Mouse (Mus musculus) midbrain, embryonic 16.5 days (tissue): ENCODE measurements around the gene Schip1. TPM values are rescaled to one million over a fixed set of nuclear protein-coding genes. Genes with fewer than 3 reads are reported as not detected.
A peak's percentile ranks its signal among the peaks of the same experiment; 100 is the strongest.

Experiments
- ATAC-seq: fragments of 200-750 bp; cut with Nextera tagmentation; 2 replicates; pipeline ENCODE4 v1.8.0; 2017; ENCODE audit warnings: moderate TSS enrichment
- H3K27ac ChIP-seq: fragments of 300-500 bp; sonication (generic); 2 replicates; pipeline ENCODE4 v1.5.1; 2014; ENCODE audit warnings: mild to moderate bottlenecking, low read length, mixed read lengths
- H3K27me3 ChIP-seq: fragments of 300-500 bp; sonication (generic); 2 replicates; pipeline ENCODE4 v1.6.1; 2014; ENCODE audit warnings: low read depth, low read length, mixed read lengths; ENCODE audit not compliant: control insufficient read depth, insufficient read depth
- H3K36me3 ChIP-seq: fragments of 300-500 bp; sonication (generic); 2 replicates; pipeline ENCODE4 v1.6.1; 2014; ENCODE audit warnings: mild to moderate bottlenecking, low read length, moderate library complexity, mixed read lengths; ENCODE audit not compliant: control insufficient read depth, insufficient read depth
- H3K4me1 ChIP-seq: fragments of 300-500 bp; sonication (generic); 2 replicates; pipeline ENCODE4 v1.6.1; 2014; ENCODE audit warnings: mild to moderate bottlenecking, low read length, mixed read lengths; ENCODE audit not compliant: control insufficient read depth, insufficient read depth
- H3K4me2 ChIP-seq: fragments of 300-500 bp; sonication (generic); 2 replicates; pipeline ENCODE4 v1.6.1; 2014; ENCODE audit warnings: mild to moderate bottlenecking, low read length, mixed read lengths
- H3K4me3 ChIP-seq: fragments of 300-500 bp; sonication (generic); 2 replicates; pipeline ENCODE4 v1.5.1; 2014; ENCODE audit warnings: low read depth, mild to moderate bottlenecking, low read length, moderate library complexity, mixed read lengths
- H3K9ac ChIP-seq: fragments of 300-500 bp; sonication (generic); 2 replicates; pipeline ENCODE4 v1.6.1; 2014; ENCODE audit warnings: low read depth, low read length, mixed read lengths
- H3K9me3 ChIP-seq: fragments of 300-500 bp; sonication (generic); replicated peaks from 2 replicates; pipeline ENCODE4 v1.6.1; 2014; ENCODE audit warnings: mild to moderate bottlenecking, low read length, mixed read lengths; ENCODE audit not compliant: control insufficient read depth, poor library complexity, severe bottlenecking
- WGBS: fragments of 180-500 bp; shearing (Covaris S2); extraction: QIAGEN DNeasy Blood & Tissue Kit; methylation state at CpG from one replicate; pipeline ENCODE4 v1.1.7; 2014; 5-methylcytosine and 5-hydroxymethylcytosine counted together
- polyA plus RNA-seq: library from polyadenylated mRNA; unstranded; fragments of >200 nt; fragmentation: Nextera tagmentation; extraction: Ambion mirVana; gene quantifications from 2 replicates; pipeline ENCODE4 v1.2.1, GENCODE M21; 2015

Schip1 gene
- polyA plus RNA-seq, 1 experiment from 2014 or later, result 147 TPM

- no peak overlapping the region for H3K9ac ChIP-seq
- H3K4me3 ChIP-seq, result no peak overlapping the region
- H3K4me2 ChIP-seq, result no peak overlapping the region
- no peaks in the 10 kb centered on the region for H3K4me1 ChIP-seq
- no peaks in the 10 kb centered on the region for H3K9me3 ChIP-seq
- WGBS, result 80% methylated on average over 3 of the region's 3 CpGs
- H3K36me3 ChIP-seq, result no peaks in the 10 kb centered on the region
- no peak overlapping the region for H3K27ac ChIP-seq
- H3K27me3 ChIP-seq, result no peaks in the 10 kb centered on the region
- no peak for ATAC-seq
These were observed 207.3 kb downstream of the Schip1 start for GRCm38 (mm10) chr3:68271881-68272280.

GRCm38 (mm10) chr3:68282844-68283594 lies 218.4 kb downstream of the Schip1 start:
- H3K9me3 ChIP-seq, result no peaks in the 10 kb centered on the region
- 32% methylated on average over 7 of the region's 7 CpGs for WGBS
- H3K27ac ChIP-seq, result no peak overlapping the region
- no peak overlapping the region for H3K9ac ChIP-seq
- H3K4me1 ChIP-seq, result no peaks in the 10 kb centered on the region
- H3K4me2 ChIP-seq, result peak overlapping the region; percentile 5; the same call in 1 of the 2 replicates
- H3K36me3 ChIP-seq, result no peaks in the 10 kb centered on the region
- no peak overlapping the region for H3K4me3 ChIP-seq
- ATAC-seq, result 0 out of 2 replicates have a peak, but pooled peaks have one; percentile 17
- no peaks in the 10 kb centered on the region for H3K27me3 ChIP-seq

GRCm38 (mm10) chr3:68283595-68283991 lies 219.0 kb downstream of the Schip1 start:
- H3K27me3 ChIP-seq, result no peaks in the 10 kb centered on the region
- no peaks in the 10 kb centered on the region for H3K9me3 ChIP-seq
- no peak for ATAC-seq
- peak overlapping the region; percentile 5; the same call in 1 of the 2 replicates for H3K4me2 ChIP-seq
- no peak overlapping the region for H3K4me3 ChIP-seq
- H3K27ac ChIP-seq, result no peak overlapping the region
- H3K4me1 ChIP-seq, result no peaks in the 10 kb centered on the region
- H3K36me3 ChIP-seq, result no peaks in the 10 kb centered on the region
- 40% methylated on average over 10 of the region's 10 CpGs for WGBS
- no peak overlapping the region for H3K9ac ChIP-seq

- Histone ChIP-seq H3K27me3 (no peaks in the 10 kb centered on the region), H3K4me3 (no peak overlapping the region), H3K36me3 (no peaks in the 10 kb centered on the region), H3K9me3 (no peaks in the 10 kb centered on the region), H3K9ac (no peak overlapping the region), H3K27ac (no peak overlapping the region), H3K4me2 (no peak overlapping the region), H3K4me1 (no peaks in the 10 kb centered on the region)
- 60% methylated on average over 2 of the region's 2 CpGs for WGBS
- no peak for ATAC-seq
These were observed 219.9 kb downstream of the Schip1 start for GRCm38 (mm10) chr3:68284500-68284899.

- H3K4me2 ChIP-seq, result no peak overlapping the region
- no peak for ATAC-seq
- H3K4me1 ChIP-seq, result no peaks in the 10 kb centered on the region
- no peaks in the 10 kb centered on the region for H3K9me3 ChIP-seq
- no peaks in the 10 kb centered on the region for H3K27me3 ChIP-seq
- H3K36me3 ChIP-seq, result no peaks in the 10 kb centered on the region
- 69% methylated on average over 7 of the region's 7 CpGs for WGBS
- no peak overlapping the region for H3K27ac ChIP-seq
- H3K4me3 ChIP-seq, result no peak overlapping the region
- H3K9ac ChIP-seq, result no peak overlapping the region
These were observed 232.2 kb downstream of the Schip1 start for GRCm38 (mm10) chr3:68296752-68297151.

GRCm38 (mm10) chr3:68305647-68306046 lies 241.0 kb downstream of the Schip1 start:
- Histone ChIP-seq H3K27me3 (no peaks in the 10 kb centered on the region), H3K9me3 (no peaks in the 10 kb centered on the region), H3K27ac (no peak overlapping the region), H3K36me3 (no peaks in the 10 kb centered on the region), H3K4me1 (no peaks in the 10 kb centered on the region), H3K4me3 (no peak overlapping the region), H3K9ac (no peak overlapping the region), H3K4me2 (no peak overlapping the region)
- WGBS, result 62% methylated on average over 1 of the region's 1 CpGs
- ATAC-seq, result no peak

- H3K4me3 ChIP-seq, result no peak overlapping the region
- no peaks in the 10 kb centered on the region for H3K9me3 ChIP-seq
- no peak overlapping the region for H3K27ac ChIP-seq
- no peak for ATAC-seq
- H3K27me3 ChIP-seq, result no peaks in the 10 kb centered on the region
- H3K4me2 ChIP-seq, result no peak overlapping the region
- no peaks in the 10 kb centered on the region for H3K36me3 ChIP-seq
- H3K9ac ChIP-seq, result no peak overlapping the region
- WGBS, result 33% methylated on average over 4 of the region's 4 CpGs
- no peaks in the 10 kb centered on the region for H3K4me1 ChIP-seq
These were observed 242.1 kb downstream of the Schip1 start for GRCm38 (mm10) chr3:68306726-68307125.

- Histone ChIP-seq H3K36me3 (no peaks in the 10 kb centered on the region), H3K4me1 (no peaks in the 10 kb centered on the region), H3K4me3 (no peak overlapping the region), H3K9ac (no peak overlapping the region), H3K9me3 (no peaks in the 10 kb centered on the region), H3K27me3 (no peaks in the 10 kb centered on the region), H3K4me2 (no peak overlapping the region), H3K27ac (no peak overlapping the region)
- 69% methylated on average over 6 of the region's 6 CpGs for WGBS
- no peak for ATAC-seq
These were observed 261.0 kb downstream of the Schip1 start for GRCm38 (mm10) chr3:68325575-68325974.

GRCm38 (mm10) chr3:68332515-68332914 lies 267.9 kb downstream of the Schip1 start:
- Histone ChIP-seq H3K27me3 (no peaks in the 10 kb centered on the region), H3K36me3 (no peaks in the 10 kb centered on the region), H3K4me2 (no peak overlapping the region), H3K4me1 (no peaks in the 10 kb centered on the region), H3K9me3 (no peaks in the 10 kb centered on the region), H3K4me3 (no peak overlapping the region), H3K9ac (no peak overlapping the region), H3K27ac (no peak overlapping the region)
- WGBS, result 74% methylated on average over 2 of the region's 2 CpGs
- ATAC-seq, result no peak
